Mouse (Mus musculus): Measurements from ENCODE around the gene Hmcn2.

Gene Hmcn2

GRCm38 (mm10) chr2:31314007-31314465, at the start of gene Hmcn2:
TSS of gene Hmcn2 (plus strand) at chr2:31314415.
- DNase-seq (ENCODE audit: low read depth, low spot score) = no peak

- DNase-seq (ENCODE audit: low read depth, low spot score) = no peak
These were observed 46.8 kb upstream of the Hmcn2 start for GRCm38 (mm10) chr2:31267447-31267846.

GRCm38 (mm10) chr2:31268631-31269030, 45.6 kb upstream of the Hmcn2 start:
- no peak for DNase-seq (ENCODE audit: low read depth, low spot score)

GRCm38 (mm10) chr2:31269188-31269587, 45.0 kb upstream of the Hmcn2 start:
- DNase-seq (ENCODE audit: low read depth, low spot score) = no peak

GRCm38 (mm10) chr2:31269847-31270246, 44.4 kb upstream of the Hmcn2 start:
- no peak for DNase-seq (ENCODE audit: low read depth, low spot score)

GRCm38 (mm10) chr2:31270470-31270869, 43.7 kb upstream of the Hmcn2 start:
- DNase-seq (ENCODE audit: low read depth, low spot score) = no peak

- no peak for DNase-seq (ENCODE audit: low read depth, low spot score)
These were observed 43.1 kb upstream of the Hmcn2 start for GRCm38 (mm10) chr2:31271071-31271470.

GRCm38 (mm10) chr2:31274993-31275392, 39.2 kb upstream of the Hmcn2 start:
- no peak for DNase-seq (ENCODE audit: low read depth, low spot score)

- DNase-seq (ENCODE audit: low read depth, low spot score) = no peak
These were observed 36.4 kb upstream of the Hmcn2 start for GRCm38 (mm10) chr2:31277810-31278209.

- no peak for DNase-seq (ENCODE audit: low read depth, low spot score)
These were observed 35.7 kb upstream of the Hmcn2 start for GRCm38 (mm10) chr2:31278483-31278882.

- no peak for DNase-seq (ENCODE audit: low read depth, low spot score)
These were observed 33.1 kb upstream of the Hmcn2 start for GRCm38 (mm10) chr2:31281138-31281537.

GRCm38 (mm10) chr2:31282266-31282665, 31.9 kb upstream of the Hmcn2 start:
- peak; percentile 45 for DNase-seq (ENCODE audit: low read depth, low spot score)

- DNase-seq (ENCODE audit: low read depth, low spot score) = no peak
These were observed 31.3 kb upstream of the Hmcn2 start for GRCm38 (mm10) chr2:31282880-31283279.

- no peak for DNase-seq (ENCODE audit: low read depth, low spot score)
These were observed 29.7 kb upstream of the Hmcn2 start for GRCm38 (mm10) chr2:31284531-31284930.

GRCm38 (mm10) chr2:31291421-31291820, 22.8 kb upstream of the Hmcn2 start:
- peak; percentile 68 for DNase-seq (ENCODE audit: low read depth, low spot score)

GRCm38 (mm10) chr2:31294985-31295384, 19.2 kb upstream of the Hmcn2 start:
- peak; percentile 70 for DNase-seq (ENCODE audit: low read depth, low spot score)

- no peak for DNase-seq (ENCODE audit: low read depth, low spot score)
These were observed 17.8 kb upstream of the Hmcn2 start for GRCm38 (mm10) chr2:31296395-31296794.

GRCm38 (mm10) chr2:31297602-31298268, 16.5 kb upstream of the Hmcn2 start:
- DNase-seq (ENCODE audit: low read depth, low spot score) = no peak

GRCm38 (mm10) chr2:31298814-31299213, 15.4 kb upstream of the Hmcn2 start:
- DNase-seq (ENCODE audit: low read depth, low spot score) = no peak

- DNase-seq (ENCODE audit: low read depth, low spot score) = peak; percentile 85
These were observed 14.9 kb upstream of the Hmcn2 start for GRCm38 (mm10) chr2:31299266-31299665.

- no peak for DNase-seq (ENCODE audit: low read depth, low spot score)
These were observed 14.2 kb upstream of the Hmcn2 start for GRCm38 (mm10) chr2:31299996-31300395.

- no peak for DNase-seq (ENCODE audit: low read depth, low spot score)
These were observed 11.0 kb upstream of the Hmcn2 start for GRCm38 (mm10) chr2:31303177-31303576.

GRCm38 (mm10) chr2:31304191-31304590, 10.0 kb upstream of the Hmcn2 start:
- DNase-seq (ENCODE audit: low read depth, low spot score) = no peak

Measured in mesoderm, embryonic 11.5 days (tissue).